Mouse (Mus musculus) neural tube, postnatal 0 days (tissue): ENCODE data around the gene Gm20814. TPM values are rescaled to one million over a fixed set of nuclear protein-coding genes. Genes with fewer than 3 reads are reported as not detected.

Experiments used
- polyA plus RNA-seq: library from polyadenylated mRNA; unstranded; fragments of >200 nt; fragmentation: Nextera tagmentation; extraction: Ambion mirVana; gene quantifications from 2 replicates; pipeline ENCODE4 v1.2.1, GENCODE M21; 2015

Gm20814 gene
- not detected in 2 replicates for polyA plus RNA-seq

DNA sequence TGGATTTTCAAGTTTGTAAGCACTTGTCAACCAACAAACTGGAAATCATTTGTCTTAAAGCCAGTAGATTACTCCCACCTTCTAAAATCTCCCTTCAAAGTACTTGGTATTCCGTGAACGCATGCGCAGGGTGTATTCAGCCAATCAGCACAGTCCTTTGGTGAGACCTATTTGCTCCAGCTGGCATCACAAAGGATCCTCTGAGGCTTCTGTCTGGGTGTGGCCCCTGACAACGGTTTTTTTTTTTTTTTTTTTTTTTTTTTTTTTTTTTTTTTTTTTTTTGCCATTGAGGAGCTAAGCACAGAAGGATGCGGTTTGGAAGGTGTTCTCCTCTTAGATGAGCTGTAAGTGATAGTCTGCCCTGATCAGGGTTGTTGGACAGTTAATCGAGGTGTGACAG is at the start of gene Gm20814:
Gene Gm20814 (plus strand): TSS at position 301 of the 400 bp plus-strand sequence.

